Mouse (Mus musculus): Measurements from ENCODE around the gene Inpp4b.

DNA sequence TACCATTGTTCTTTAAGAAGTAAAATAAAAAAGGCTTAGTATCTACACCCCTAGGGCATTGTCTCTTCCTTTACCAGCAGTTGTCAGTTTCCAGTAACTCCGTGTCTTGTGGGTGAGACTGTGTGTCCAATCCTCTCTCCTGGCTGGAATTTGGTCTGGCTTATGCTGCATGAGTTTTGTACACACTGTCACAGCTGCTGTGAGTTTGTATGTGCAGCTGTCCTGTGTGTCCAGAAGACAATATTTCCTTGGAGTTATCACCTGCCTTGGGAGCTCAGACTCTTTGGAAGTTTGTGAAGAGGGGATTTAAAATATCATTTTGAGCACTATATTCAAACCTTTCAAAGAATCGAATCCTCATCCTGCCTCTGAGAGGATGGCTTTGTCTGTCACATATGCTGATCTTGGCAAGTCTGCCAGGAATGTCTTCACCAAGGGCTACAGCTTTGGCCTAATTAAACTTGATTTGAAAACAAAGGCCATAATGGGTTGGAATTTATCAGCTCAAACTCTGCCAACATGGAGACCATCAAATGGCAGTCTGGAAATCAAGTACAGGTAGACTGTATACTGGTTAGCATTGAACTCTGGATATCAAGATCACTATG is 485.1 kb downstream of the Inpp4b start:
- TF ChIP-seq CTCF (IDR thresholded peaks at IDR 0.05; ENCODE audit: low read depth), result no peak
- no peak for TF ChIP-seq EP300 (IDR thresholded peaks at IDR 0.05; ENCODE audit: low read depth)
